Mouse (Mus musculus) retina, postnatal 1 day (tissue): ENCODE measurements around the gene Mrps35.

Experiments
- DNase-seq: peaks from one replicate; pipeline ENCODE4 v3.0.0-alpha.2; 2012

The Mrps35 gene

DNA sequence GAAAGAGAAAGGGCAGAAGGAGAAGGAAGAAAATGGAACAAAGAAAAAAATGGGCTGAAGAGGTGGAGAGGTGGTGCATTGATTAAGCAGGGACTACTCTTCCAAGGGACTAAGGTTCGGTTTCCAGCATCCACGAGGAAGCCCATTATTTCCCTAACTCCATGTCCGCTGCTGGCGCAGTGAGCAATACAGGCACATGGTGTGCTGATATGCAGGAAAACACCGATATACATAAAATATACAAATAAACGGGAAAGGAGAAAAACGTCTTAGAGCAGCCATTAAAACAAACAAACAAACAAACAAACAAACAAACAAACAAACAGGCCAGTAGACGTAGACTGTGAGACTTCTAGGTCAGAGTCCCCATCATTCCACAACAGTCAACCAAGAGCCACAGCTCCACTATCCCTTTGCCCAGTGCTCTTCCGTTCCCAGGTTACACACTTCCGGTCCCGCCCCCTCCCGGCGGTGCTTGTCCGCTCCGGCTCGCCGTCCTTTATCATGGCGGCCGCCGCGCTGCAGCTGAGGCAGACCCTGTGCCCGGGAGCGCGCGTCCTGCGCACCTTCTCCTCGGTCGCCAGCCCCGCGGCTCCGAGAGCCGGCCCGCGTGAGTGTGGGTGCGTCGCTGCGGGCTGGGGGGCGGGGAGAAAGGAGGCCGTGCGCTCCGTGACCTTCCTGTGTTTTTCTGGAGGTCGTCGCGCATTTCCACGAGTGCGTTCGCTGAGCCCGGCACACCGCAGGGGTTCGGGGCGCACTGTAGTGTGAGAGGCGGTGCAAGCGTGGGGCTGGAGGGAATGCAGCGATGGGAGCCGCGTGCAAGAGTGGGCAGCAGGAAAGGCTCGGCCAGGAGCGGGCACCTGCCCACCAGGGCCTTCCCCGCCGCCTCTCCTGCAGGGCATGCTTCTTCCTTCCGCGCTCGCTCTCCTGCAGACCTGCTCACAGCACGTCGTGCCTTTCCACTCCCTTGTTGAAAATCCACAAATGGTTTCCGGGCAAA lies at the start of gene Mrps35:
TSS of gene Mrps35 (plus strand) at position 474 of the 1,000 bp plus-strand sequence.
- peak; percentile 95 for DNase-seq

DNA sequence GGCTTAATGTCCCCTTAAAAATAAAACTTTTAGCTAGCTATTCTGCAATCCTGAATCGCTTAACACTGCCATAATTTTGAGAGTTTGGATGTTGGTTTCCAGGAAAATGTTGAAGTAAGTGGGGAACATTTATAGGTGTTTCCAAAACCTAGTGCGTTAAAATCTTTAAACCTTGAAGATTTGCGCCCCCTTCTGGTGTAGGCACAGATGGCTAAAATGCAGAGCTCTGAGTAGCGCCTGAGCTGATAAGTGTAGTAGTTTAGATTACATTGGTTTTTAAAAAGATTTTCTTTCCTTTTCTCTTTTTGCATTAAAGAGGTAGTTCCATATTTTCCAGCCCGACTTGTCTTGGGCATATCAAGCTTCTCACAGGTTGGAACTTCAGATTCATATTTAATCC lies 48.3 kb upstream of the Mrps35 start:
- DNase-seq, result peak; percentile 57

DNA sequence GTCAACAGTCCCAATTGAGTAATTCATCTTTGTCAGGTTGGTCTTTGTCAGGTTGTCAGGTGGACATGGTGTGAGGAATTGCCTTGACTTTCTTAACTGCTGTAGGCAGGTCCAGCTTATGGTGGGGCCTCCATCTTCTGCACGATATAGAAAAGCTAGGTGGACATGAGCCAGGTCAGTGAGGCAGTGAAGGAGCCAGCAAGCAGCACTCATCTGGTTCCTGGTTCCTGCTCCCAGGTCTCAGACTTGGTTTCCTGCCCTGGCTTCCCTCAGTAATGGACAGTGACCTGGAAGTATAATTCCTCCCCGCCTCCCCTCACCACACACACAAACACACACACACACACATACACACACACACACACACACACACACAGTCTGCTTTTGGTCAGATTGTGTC lies 47.2 kb upstream of the Mrps35 start:
- no peak for DNase-seq

DNA sequence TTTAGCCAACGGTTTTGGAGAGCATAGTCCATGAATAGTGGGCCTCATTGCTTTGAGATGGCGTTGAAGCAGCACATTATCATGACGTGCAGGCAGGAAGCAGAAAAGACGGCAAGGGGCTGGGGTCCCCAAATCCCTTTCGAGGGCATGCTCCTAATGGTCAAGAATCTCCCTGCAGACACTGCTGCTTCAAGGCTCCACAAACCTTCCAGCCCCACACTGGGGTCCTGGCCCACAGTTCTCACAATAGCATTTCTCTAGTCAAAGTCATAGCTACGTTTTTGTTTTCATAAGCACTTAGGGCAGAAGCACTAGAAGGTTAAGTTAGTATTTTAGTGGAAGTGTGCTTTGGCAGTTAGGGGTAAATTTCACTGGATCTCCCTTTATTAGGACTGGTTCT lies 46.7 kb upstream of the Mrps35 start:
- no peak for DNase-seq

DNA sequence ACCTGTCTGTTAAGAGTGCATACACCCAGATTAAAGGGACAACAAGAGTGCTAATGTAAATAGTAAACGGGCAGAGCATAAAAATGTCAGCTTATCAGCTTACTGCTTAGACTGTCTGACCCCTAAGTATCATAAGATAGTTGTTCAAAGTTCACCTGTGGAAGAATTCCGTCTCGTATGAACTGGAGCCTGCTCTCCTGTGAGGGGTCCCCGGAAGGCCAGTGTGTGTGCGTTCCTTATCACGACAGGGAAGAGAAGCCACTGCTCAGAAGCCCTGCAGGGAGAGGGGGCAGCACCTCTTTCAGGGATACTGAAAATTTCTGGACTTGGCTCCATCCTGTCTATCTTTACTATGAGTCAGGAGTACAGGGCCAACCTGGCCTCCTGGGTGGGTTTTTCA lies 45.6 kb upstream of the Mrps35 start:
- DNase-seq, result no peak

- DNase-seq, result no peak
These were observed 43.9 kb upstream of the Mrps35 start for GRCm38 (mm10) chr6:146998710-146999109.

DNA sequence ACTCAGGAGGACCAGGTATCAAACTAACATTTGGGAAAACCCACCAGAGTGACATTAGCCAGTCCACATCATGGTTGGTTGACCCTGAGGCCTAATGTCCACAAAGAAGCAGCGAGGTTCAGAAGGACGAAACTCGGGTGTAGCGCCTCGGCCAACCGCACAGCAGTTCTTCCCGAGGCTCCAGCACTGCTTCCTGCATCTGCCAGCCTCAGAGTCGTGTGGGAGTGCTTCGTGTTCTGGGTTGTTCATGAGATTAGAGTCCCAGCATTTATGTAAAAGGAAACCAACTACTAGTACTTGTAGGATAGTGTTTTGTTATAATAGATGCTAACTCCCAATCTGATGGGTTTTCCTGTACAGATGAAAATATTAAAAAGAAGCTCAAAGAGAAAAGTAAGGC lies 43.3 kb upstream of the Mrps35 start:
- no peak for DNase-seq

DNA sequence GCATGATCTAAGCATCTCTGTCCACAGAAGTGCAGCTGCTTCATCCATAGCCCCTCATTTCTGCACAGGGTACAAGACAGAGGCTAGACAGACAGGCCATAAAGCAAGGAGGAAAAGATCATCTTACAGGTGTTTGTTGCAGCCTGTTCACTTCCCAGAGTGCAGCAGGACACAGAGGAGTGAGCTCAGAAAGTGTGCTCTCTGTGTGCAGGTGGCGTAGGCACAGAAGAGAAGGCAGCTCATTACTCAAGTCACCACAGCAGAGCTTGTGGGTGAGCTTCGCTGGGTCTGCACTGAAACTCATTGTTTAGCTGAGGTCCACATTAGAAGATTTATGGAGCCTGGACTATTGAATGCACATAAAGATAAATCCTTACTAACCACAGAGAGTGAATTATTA lies 42.8 kb upstream of the Mrps35 start:
- no peak for DNase-seq

DNA sequence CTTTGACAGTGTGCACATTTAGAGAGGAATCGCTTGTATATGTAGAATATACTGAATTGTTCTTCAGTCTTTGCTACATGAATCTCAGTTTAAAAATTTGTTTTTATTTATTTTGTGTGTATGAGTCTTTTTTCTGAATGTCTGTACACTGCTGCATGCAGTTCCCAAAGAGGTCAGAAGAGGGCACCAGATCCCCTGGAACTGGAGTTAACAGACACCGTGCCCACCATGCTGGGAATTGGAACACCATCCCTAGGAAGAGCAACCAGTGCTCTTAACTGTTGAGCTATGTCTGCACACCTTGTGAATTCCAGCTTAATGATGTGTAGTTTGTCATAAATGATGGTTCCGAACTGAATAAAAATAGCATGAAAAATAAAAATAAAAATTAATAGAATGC lies 34.4 kb upstream of the Mrps35 start:
- peak; percentile 61 for DNase-seq

DNA sequence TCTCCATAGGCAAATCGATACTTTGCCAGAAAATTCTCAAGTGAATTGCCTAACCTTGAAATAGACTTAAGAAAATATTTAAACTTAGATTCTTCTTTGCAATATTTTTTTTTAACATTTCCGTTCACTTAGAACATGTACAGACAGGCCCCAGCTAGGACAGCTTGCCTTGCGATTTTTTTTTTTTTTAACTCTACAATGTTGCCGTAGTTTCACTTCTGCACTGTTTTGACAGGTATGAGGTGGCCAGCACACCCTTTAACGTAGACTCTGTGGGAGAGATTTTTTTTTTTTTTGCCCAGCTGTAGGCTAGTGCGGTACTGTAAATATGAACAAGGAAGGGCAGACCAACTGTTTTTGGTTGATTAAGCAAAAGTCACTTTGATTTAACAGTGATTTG lies 32.2 kb upstream of the Mrps35 start:
- DNase-seq, result no peak

DNA sequence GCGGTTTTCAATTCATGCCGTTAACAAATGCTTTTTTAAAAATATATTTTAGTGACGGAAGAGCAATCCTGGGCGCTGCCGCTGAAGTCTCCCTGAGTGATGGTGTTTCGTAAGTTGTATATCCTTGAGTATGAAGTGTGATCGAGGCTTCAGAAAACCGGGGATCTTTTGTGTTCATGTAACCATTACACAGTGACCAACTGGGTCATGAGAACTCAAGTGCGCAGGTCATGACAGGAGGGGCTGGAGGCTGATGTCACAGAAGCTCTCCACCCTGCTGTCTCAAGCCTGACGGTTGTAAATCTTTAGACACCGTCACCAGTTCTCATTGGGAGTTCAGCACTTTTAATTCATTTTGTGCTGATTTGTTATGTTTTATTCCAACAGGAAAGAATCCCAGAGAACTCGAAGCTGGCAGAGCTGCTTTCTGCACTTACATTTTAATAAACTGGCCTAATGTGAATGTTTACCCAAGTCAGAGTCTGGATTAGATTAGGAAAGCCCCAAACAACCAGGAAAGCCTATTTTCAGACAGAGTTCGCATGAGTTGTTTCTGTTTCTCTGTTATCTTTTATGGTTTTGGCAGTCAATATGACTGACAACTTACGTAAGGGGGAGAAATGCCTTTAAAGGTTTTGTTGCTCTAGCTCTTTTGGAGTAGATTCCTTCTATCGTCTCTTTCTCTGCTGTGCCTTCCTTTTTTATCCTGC lies 31.6 kb upstream of the Mrps35 start:
- no peak for DNase-seq

DNA sequence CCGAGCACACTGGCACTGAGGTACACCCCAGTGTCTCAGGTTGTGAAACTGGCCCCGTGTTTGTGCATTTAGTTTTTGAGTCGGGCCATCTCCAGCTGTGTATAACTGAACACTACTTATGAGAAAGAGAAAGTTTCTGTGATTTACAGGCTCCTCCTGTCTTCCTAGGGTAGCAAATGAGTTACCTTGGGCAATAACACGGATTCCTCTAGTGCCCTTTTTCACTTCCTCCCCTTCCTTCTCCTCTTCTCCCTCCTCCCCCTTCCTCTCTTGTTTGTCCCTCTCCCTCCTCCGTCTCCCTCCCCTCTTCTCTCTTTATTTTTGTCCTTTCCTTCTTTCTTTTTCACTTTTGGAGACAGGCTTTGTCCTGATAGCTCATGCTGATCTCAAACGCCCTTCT lies 31.0 kb upstream of the Mrps35 start:
- DNase-seq, result no peak

- no peak for DNase-seq
These were observed 30.6 kb upstream of the Mrps35 start for GRCm38 (mm10) chr6:147011977-147012376.

- DNase-seq, result no peak
These were observed 29.0 kb upstream of the Mrps35 start for GRCm38 (mm10) chr6:147013546-147013945.

DNA sequence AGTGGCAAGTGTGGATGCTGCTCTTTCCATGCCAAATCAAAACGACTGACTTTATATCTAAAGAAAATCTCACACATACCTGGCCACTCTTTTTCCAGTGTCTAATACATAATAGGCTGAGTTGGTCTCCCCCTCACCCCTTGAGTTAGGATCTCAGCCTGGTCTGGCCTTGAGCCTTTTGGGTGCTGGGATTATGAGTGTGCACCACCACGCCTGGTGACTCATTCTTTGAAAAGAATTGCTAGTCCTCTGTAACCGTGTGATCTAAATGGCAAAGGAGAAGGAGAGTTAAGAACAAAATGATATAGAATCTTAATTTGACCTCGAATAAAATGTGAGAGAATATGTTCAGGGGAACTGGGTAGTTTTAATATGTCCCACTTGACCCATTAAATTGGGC lies 24.7 kb upstream of the Mrps35 start:
- no peak for DNase-seq

- no peak for DNase-seq
These were observed 24.2 kb upstream of the Mrps35 start for GRCm38 (mm10) chr6:147018364-147018763.

- no peak for DNase-seq
These were observed 21.4 kb upstream of the Mrps35 start for GRCm38 (mm10) chr6:147021181-147021580.

DNA sequence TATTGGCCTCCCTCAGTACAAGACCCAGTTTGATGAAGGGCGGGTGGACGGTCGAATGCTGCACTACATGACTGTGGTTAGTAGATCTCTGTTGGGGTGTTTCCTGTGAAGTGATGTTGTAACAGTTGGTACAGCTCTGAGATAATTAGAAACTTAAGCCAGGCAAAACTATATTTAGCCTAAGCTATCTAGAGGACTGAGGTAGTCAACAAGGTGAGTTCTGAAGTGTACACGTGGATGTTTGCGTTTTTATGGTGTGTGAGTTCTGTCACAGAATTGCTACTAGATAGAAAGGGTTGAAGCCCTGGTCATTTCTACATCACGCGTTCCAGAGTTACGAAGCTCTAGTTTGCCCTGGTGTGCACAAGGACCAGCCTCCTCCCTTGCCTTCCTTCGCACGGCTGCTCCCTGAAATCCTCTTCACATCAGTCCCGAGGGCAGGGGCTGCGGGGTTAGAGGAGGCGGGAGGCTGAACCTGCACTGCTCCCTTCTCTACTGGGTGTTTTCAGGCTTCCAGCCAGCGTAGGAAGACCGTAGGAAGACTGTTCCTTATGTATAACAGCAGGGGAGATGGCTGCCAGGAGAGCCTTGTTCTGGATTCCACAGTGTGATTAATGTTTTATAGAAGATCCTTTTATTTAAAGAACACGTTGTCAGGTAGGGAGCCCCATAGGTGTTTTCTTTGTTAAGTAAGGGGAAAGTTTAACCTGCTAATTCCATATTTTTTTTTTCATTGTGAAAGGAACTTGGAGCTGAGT lies 20.0 kb upstream of the Mrps35 start:
- DNase-seq, result no peak

DNA sequence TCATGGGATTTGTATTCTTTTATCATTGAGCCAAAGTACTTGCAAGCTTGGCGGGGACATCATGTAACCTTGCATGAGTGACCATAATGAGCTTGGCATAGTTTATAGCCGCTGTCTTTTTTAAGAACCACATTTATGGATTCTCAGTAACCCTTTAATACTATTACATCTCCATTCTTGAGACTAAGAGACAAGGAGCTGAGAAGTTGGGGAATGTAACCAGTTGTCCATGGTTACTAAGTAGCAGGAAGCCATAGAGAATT lies 19.5 kb upstream of the Mrps35 start:
- DNase-seq, result no peak

- no peak for DNase-seq
These were observed 19.0 kb upstream of the Mrps35 start for GRCm38 (mm10) chr6:147023568-147023967.

- DNase-seq, result no peak
These were observed 17.8 kb upstream of the Mrps35 start for GRCm38 (mm10) chr6:147024761-147025160.

DNA sequence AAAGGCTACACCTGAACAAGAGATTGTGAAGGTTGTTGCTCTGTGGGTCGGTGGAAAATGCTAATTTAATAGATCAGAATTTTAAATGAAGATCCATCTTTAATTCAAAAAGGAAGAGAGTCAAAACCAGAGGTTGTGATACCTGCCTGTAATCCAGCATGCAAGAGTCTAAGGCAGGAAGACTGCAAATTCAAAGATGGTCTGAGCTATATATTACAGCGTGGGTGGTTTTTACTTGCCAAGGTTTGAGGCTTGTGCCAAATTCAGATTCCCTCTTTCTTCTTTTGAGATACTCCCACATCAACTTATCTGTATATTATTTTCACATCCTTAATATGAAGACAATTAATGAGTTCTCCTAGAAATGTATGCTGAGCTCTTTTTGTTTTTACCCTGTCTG lies 14.2 kb upstream of the Mrps35 start:
- no peak for DNase-seq

GRCm38 (mm10) chr6:147029591-147029990 lies 13.0 kb upstream of the Mrps35 start:
- no peak for DNase-seq
